Mouse (Mus musculus): ENCODE measurements around the gene Lyz2. TPM values are rescaled to one million over a fixed set of nuclear protein-coding genes. Genes with fewer than 3 reads are reported as not detected.

Lyz2 gene
- polyA plus RNA-seq, 1 experiment: 0.04 TPM

- Histone ChIP-seq H3ac (ENCODE audit: control insufficient read depth, insufficient read length, low read depth) (no peak overlapping the region), H3K79me3 (ENCODE audit: low read depth) (no peaks in the 10 kb centered on the region), H3K27me3 (ENCODE audit: control insufficient read depth, insufficient read depth, insufficient read length) (peaks cover 22% of the 10 kb centered on the region), H3K4me3 (ENCODE audit: insufficient read depth, poor library complexity, severe bottlenecking) (no peak overlapping the region), H3K36me3 (ENCODE audit: control insufficient read depth, insufficient read depth) (no peaks in the 10 kb centered on the region), H3K79me2 (ENCODE audit: control insufficient read depth, insufficient read depth) (no peaks in the 10 kb centered on the region)
- no peak for TF ChIP-seq FOSL1 (IDR thresholded peaks at IDR 0.05; ENCODE audit: insufficient read depth, low read length, poor library complexity, severe bottlenecking)
- no peak for TF ChIP-seq CTCF (IDR thresholded peaks at IDR 0.05; ENCODE audit: control insufficient read depth, insufficient read depth, insufficient read length)
Observed at GRCm38 (mm10) chr10:117272023-117272422, 10.1 kb downstream of the Lyz2 start.

- peaks cover 9% of the 10 kb centered on the region for H3K27me3 ChIP-seq (ENCODE audit: control insufficient read depth, insufficient read depth, insufficient read length)
- H3K79me2 ChIP-seq (ENCODE audit: control insufficient read depth, insufficient read depth): no peaks in the 10 kb centered on the region
- H3ac ChIP-seq (ENCODE audit: control insufficient read depth, insufficient read length, low read depth): no peak overlapping the region
- no peaks in the 10 kb centered on the region for H3K36me3 ChIP-seq (ENCODE audit: control insufficient read depth, insufficient read depth)
- H3K79me3 ChIP-seq (ENCODE audit: low read depth): no peaks in the 10 kb centered on the region
- no peak for TF ChIP-seq FOSL1 (IDR thresholded peaks at IDR 0.05; ENCODE audit: insufficient read depth, low read length, poor library complexity, severe bottlenecking)
- TF ChIP-seq USF1 (IDR thresholded peaks at IDR 0.05; ENCODE audit: low read depth): no peak
- no peak for TF ChIP-seq MYOG (IDR thresholded peaks at IDR 0.05; ENCODE audit: control insufficient read depth, extremely low read depth, insufficient read length)
- TF ChIP-seq MYOD1 (IDR thresholded peaks at IDR 0.05; ENCODE audit: control insufficient read depth, insufficient read length, low read depth): no peak
- no peak for TF ChIP-seq CEBPB (IDR thresholded peaks at IDR 0.05; ENCODE audit: low read depth)
- no peak for TF ChIP-seq CTCF (IDR thresholded peaks at IDR 0.05; ENCODE audit: control insufficient read depth, insufficient read depth, insufficient read length)
- no peak for TF ChIP-seq MAX (IDR thresholded peaks at IDR 0.05)
- no peak overlapping the region for H3K4me3 ChIP-seq (ENCODE audit: insufficient read depth, poor library complexity, severe bottlenecking)
Observed at GRCm38 (mm10) chr10:117259870-117260269, 22.3 kb downstream of the Lyz2 start.

GRCm38 (mm10) chr10:117238603-117239002 is 43.5 kb downstream of the Lyz2 start, which contains the start of gene 9530003J23Rik:
TSS of gene 9530003J23Rik (minus strand) at chr10:117238703.
- H3K79me2 ChIP-seq (ENCODE audit: control insufficient read depth, insufficient read depth): no peaks in the 10 kb centered on the region
- peaks cover 44% of the 10 kb centered on the region for H3K27me3 ChIP-seq (ENCODE audit: control insufficient read depth, insufficient read depth, insufficient read length)
- no peaks in the 10 kb centered on the region for H3K36me3 ChIP-seq (ENCODE audit: control insufficient read depth, insufficient read depth)
- H3K4me3 ChIP-seq (ENCODE audit: insufficient read depth, poor library complexity, severe bottlenecking): no peak within 1 kb of the TSS
- no peaks in the 10 kb centered on the region for H3K79me3 ChIP-seq (ENCODE audit: low read depth)
- no peak within 1 kb of the TSS for H3ac ChIP-seq (ENCODE audit: control insufficient read depth, insufficient read length, low read depth)
- TF ChIP-seq MYOD1 (IDR thresholded peaks at IDR 0.05; ENCODE audit: control insufficient read depth, insufficient read length, low read depth) (no peak), CTCF (IDR thresholded peaks at IDR 0.05; ENCODE audit: control insufficient read depth, insufficient read depth, insufficient read length) (no peak), FOSL1 (IDR thresholded peaks at IDR 0.05; ENCODE audit: insufficient read depth, low read length, poor library complexity, severe bottlenecking) (no peak), MAX (IDR thresholded peaks at IDR 0.05) (no peak), MYOG (IDR thresholded peaks at IDR 0.05; ENCODE audit: control insufficient read depth, extremely low read depth, insufficient read length) (no peak), CEBPB (IDR thresholded peaks at IDR 0.05; ENCODE audit: low read depth) (no peak), USF1 (IDR thresholded peaks at IDR 0.05; ENCODE audit: low read depth) (no peak)

GRCm38 (mm10) chr10:117235866-117236265 is 46.3 kb downstream of the Lyz2 start:
- no peak overlapping the region for H3K4me3 ChIP-seq (ENCODE audit: insufficient read depth, poor library complexity, severe bottlenecking)
- H3ac ChIP-seq (ENCODE audit: control insufficient read depth, insufficient read length, low read depth): no peak overlapping the region
- no peaks in the 10 kb centered on the region for H3K79me2 ChIP-seq (ENCODE audit: control insufficient read depth, insufficient read depth)
- TF ChIP-seq USF1 (IDR thresholded peaks at IDR 0.05; ENCODE audit: low read depth): no peak
- no peak for TF ChIP-seq MAX (IDR thresholded peaks at IDR 0.05)
- no peak for TF ChIP-seq CTCF (IDR thresholded peaks at IDR 0.05; ENCODE audit: control insufficient read depth, insufficient read depth, insufficient read length)
- TF ChIP-seq MYOD1 (IDR thresholded peaks at IDR 0.05; ENCODE audit: control insufficient read depth, insufficient read length, low read depth): no peak
- TF ChIP-seq CEBPB (IDR thresholded peaks at IDR 0.05; ENCODE audit: low read depth): no peak
- TF ChIP-seq MYOG (IDR thresholded peaks at IDR 0.05; ENCODE audit: control insufficient read depth, extremely low read depth, insufficient read length): no peak
- TF ChIP-seq FOSL1 (IDR thresholded peaks at IDR 0.05; ENCODE audit: insufficient read depth, low read length, poor library complexity, severe bottlenecking): no peak
- H3K36me3 ChIP-seq (ENCODE audit: control insufficient read depth, insufficient read depth): no peaks in the 10 kb centered on the region
- no peaks in the 10 kb centered on the region for H3K79me3 ChIP-seq (ENCODE audit: low read depth)
- peaks cover 45% of the 10 kb centered on the region for H3K27me3 ChIP-seq (ENCODE audit: control insufficient read depth, insufficient read depth, insufficient read length)

GRCm38 (mm10) chr10:117234825-117235224 is 47.3 kb downstream of the Lyz2 start:
- Histone ChIP-seq H3K79me3 (ENCODE audit: low read depth) (no peaks in the 10 kb centered on the region), H3K27me3 (ENCODE audit: control insufficient read depth, insufficient read depth, insufficient read length) (peaks cover 46% of the 10 kb centered on the region), H3K79me2 (ENCODE audit: control insufficient read depth, insufficient read depth) (no peaks in the 10 kb centered on the region), H3ac (ENCODE audit: control insufficient read depth, insufficient read length, low read depth) (no peak overlapping the region), H3K36me3 (ENCODE audit: control insufficient read depth, insufficient read depth) (no peaks in the 10 kb centered on the region), H3K4me3 (ENCODE audit: insufficient read depth, poor library complexity, severe bottlenecking) (no peak overlapping the region)
- no peak for TF ChIP-seq MYOG (IDR thresholded peaks at IDR 0.05; ENCODE audit: control insufficient read depth, extremely low read depth, insufficient read length)
- no peak for TF ChIP-seq FOSL1 (IDR thresholded peaks at IDR 0.05; ENCODE audit: insufficient read depth, low read length, poor library complexity, severe bottlenecking)
- TF ChIP-seq MAX (IDR thresholded peaks at IDR 0.05): no peak
- TF ChIP-seq USF1 (IDR thresholded peaks at IDR 0.05; ENCODE audit: low read depth): no peak
- TF ChIP-seq MYOD1 (IDR thresholded peaks at IDR 0.05; ENCODE audit: control insufficient read depth, insufficient read length, low read depth): no peak
- TF ChIP-seq CTCF (IDR thresholded peaks at IDR 0.05; ENCODE audit: control insufficient read depth, insufficient read depth, insufficient read length): no peak
- TF ChIP-seq CEBPB (IDR thresholded peaks at IDR 0.05; ENCODE audit: low read depth): no peak

GRCm38 (mm10) chr10:117229826-117230225 is 52.3 kb downstream of the Lyz2 start:
- H3K79me3 ChIP-seq (ENCODE audit: low read depth): no peaks in the 10 kb centered on the region
- no peak overlapping the region for H3K4me3 ChIP-seq (ENCODE audit: insufficient read depth, poor library complexity, severe bottlenecking)
- H3K36me3 ChIP-seq (ENCODE audit: control insufficient read depth, insufficient read depth): no peaks in the 10 kb centered on the region
- no peaks in the 10 kb centered on the region for H3K79me2 ChIP-seq (ENCODE audit: control insufficient read depth, insufficient read depth)
- TF ChIP-seq CEBPB (IDR thresholded peaks at IDR 0.05; ENCODE audit: low read depth) (no peak), MAX (IDR thresholded peaks at IDR 0.05) (no peak)
- no peak overlapping the region for H3ac ChIP-seq (ENCODE audit: control insufficient read depth, insufficient read length, low read depth)
- peaks cover 24% of the 10 kb centered on the region for H3K27me3 ChIP-seq (ENCODE audit: control insufficient read depth, insufficient read depth, insufficient read length)

Other genes with a start within 250 kb of the Lyz2 start
- gene Lrrc10, start 237.0 kb downstream of the Lyz2 start, polyA plus RNA-seq (2012; fragmentation: generic; extraction: Trizol): not detected
- 440 TPM for gene Cct2, start 218.5 kb downstream of the Lyz2 start, polyA plus RNA-seq (2012; fragmentation: generic; extraction: Trizol)
- gene Frs2, start 133.8 kb downstream of the Lyz2 start, polyA plus RNA-seq (2012; fragmentation: generic; extraction: Trizol): 11.0 TPM
- 40.8 TPM for gene Yeats4, start 57.8 kb downstream of the Lyz2 start, polyA plus RNA-seq (2012; fragmentation: generic; extraction: Trizol)
- 0.07 TPM for gene 9530003J23Rik, start 43.6 kb downstream of the Lyz2 start, polyA plus RNA-seq (2012; fragmentation: generic; extraction: Trizol)
- not detected for gene Lyz1, start 10.5 kb upstream of the Lyz2 start, polyA plus RNA-seq (2012; fragmentation: generic; extraction: Trizol)
- 36.6 TPM for gene Cpsf6, start 97.7 kb upstream of the Lyz2 start, polyA plus RNA-seq (2012; fragmentation: generic; extraction: Trizol)

Data from C2C12 (cell line).